Mouse (Mus musculus) G1E (cell line): Measurements from ENCODE around the gene Trim2. TPM values are rescaled to one million over a fixed set of nuclear protein-coding genes. Genes with fewer than 3 reads are reported as not detected.
A peak's percentile ranks its signal among the peaks of the same experiment; 100 is the strongest.

Experiments
- ATAC-seq: 2 replicates; pipeline ENCODE4 v1.8.0; 2016; ENCODE audit warnings: mild to moderate bottlenecking; ENCODE audit not compliant: insufficient number of reproducible peaks, poor library complexity, low FRiP score, severe bottlenecking; ENCODE audit errors: extremely low read depth
- DNase-seq: peaks from one replicate; pipeline ENCODE4 v3.0.0; 2012; ENCODE audit warnings: low spot score
- H3K27me3 ChIP-seq: 2 replicates; pipeline ENCODE4 v1.6.1; 2012; ENCODE audit warnings: mild to moderate bottlenecking, low read length, inconsistent platforms; ENCODE audit not compliant: insufficient read depth
- H3K36me3 ChIP-seq: replicated peaks from 2 replicates; pipeline ENCODE3; 2012; ENCODE audit warnings: mild to moderate bottlenecking, inconsistent platforms
- H3K4me1 ChIP-seq: 2 replicates; pipeline ENCODE4 v1.6.1; 2012; ENCODE audit warnings: low read depth, low read length, inconsistent platforms, mixed read lengths; ENCODE audit not compliant: insufficient read depth
- H3K4me3 ChIP-seq: 2 replicates; pipeline ENCODE4 v1.5.1; 2012; ENCODE audit warnings: low read depth, mild to moderate bottlenecking, inconsistent platforms, low read length, moderate library complexity, mixed read lengths
- H3K9me3 ChIP-seq: replicated peaks from 2 replicates; pipeline ENCODE4 v1.6.1; 2012; ENCODE audit warnings: inconsistent platforms
- CTCF ChIP-seq: IDR thresholded peaks from 2 replicates; pipeline ENCODE4 v1.5.1; 2012; ENCODE audit warnings: low read depth, low read length, inconsistent platforms, mixed read lengths
- GATA1 ChIP-seq: IDR thresholded peaks from 2 replicates; pipeline ENCODE4 v1.6.1; 2012; ENCODE audit warnings: borderline replicate concordance, low read length, inconsistent platforms, mixed read lengths
- GATA2 ChIP-seq: IDR thresholded peaks from 2 replicates; pipeline ENCODE4 v1.6.1; 2012; ENCODE audit warnings: low read depth, low read length, inconsistent platforms, borderline replicate concordance
- POLR2AphosphoS5 ChIP-seq: IDR thresholded peaks from 2 replicates; pipeline ENCODE4 v1.6.1; 2012; ENCODE audit warnings: low read depth, low read length, inconsistent platforms; ENCODE audit not compliant: insufficient replicate concordance
- TAL1 ChIP-seq: conservative IDR thresholded peaks from 2 replicates; pipeline ENCODE4 v1.6.1; 2012; ENCODE audit warnings: low read depth, low read length, inconsistent platforms, mixed read lengths
- polyA plus RNA-seq: library from polyadenylated mRNA; stranded (reverse); fragments of >175 nt; gene quantifications from 2 replicates; pipeline ENCODE4 v1.2.3, GENCODE M21; 2012
- total RNA-seq, 2 experiments: library from RNA; stranded (forward) in 1 of 2; stranded (reverse) in 1 of 2; fragments of 200-1000 nt in 1 of 2; fragments of >200 nt in 1 of 2; fragmentation: Nextera tagmentation in 1 of 2; gene quantifications; 2 replicates each; pipeline ENCODE4 v1.2.3; 2014 to 2017

The Trim2 gene
- total and polyA plus RNA-seq, 3 experiments = 0.98 TPM; not detected in 2

DNA sequence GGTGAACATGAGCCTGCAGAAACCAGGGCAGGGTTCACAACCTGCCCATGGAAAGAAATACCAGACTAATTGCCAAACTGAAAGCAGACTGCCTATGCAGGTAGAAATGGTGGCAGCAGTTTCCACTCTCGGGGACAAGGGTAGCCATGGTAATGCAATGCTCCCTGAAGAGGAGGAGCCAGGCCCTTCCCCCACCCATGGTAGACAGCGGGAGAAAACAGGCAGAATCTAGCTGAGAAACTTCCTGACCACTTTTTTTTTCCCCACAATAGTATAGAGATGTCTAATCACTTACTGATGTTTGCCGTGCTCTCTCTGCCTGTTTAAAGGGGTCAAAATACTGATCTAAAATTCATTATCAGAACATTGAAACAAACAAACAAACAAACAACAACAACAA lies 17.8 kb upstream of the Trim2 start:
- Histone ChIP-seq H3K36me3 (no peaks in the 10 kb centered on the region), H3K9me3 (no peaks in the 10 kb centered on the region), H3K4me1 (peaks cover 10% of the 10 kb centered on the region), H3K27me3 (peaks cover 28% of the 10 kb centered on the region), H3K4me3 (no peak overlapping the region)
- ATAC-seq (no peak), DNase-seq (no peak)
- no peak for TF ChIP-seq GATA1

DNA sequence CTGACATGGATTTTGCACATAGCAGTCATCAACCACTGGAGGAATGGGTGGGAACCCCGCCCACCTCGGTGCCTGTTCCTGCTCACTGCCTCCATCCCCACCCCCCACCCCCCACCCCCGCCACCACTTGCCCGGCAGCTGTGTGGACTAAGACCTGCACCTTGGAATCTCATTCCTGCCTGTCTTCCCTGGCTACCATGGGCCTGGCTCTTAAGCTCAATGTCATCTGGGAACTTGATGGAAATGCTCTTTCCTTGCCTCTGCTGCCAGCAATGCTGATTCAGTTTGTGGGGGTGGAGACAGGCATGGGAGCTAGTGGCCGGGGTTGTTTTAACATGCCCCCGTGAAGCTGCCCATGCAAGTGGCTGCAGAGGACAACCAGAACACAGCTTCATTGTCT lies 17.3 kb upstream of the Trim2 start:
- ATAC-seq = no peak
- no peaks in the 10 kb centered on the region for H3K9me3 ChIP-seq
- TF ChIP-seq TAL1 = no peak
- TF ChIP-seq POLR2AphosphoS5 = no peak
- no peak for TF ChIP-seq GATA1
- no peak for TF ChIP-seq CTCF
- TF ChIP-seq GATA2 = no peak
- no peak overlapping the region for H3K4me3 ChIP-seq
- H3K4me1 ChIP-seq = peaks cover 10% of the 10 kb centered on the region
- peaks cover 30% of the 10 kb centered on the region for H3K27me3 ChIP-seq
- H3K36me3 ChIP-seq = no peaks in the 10 kb centered on the region
- no peak for DNase-seq

DNA sequence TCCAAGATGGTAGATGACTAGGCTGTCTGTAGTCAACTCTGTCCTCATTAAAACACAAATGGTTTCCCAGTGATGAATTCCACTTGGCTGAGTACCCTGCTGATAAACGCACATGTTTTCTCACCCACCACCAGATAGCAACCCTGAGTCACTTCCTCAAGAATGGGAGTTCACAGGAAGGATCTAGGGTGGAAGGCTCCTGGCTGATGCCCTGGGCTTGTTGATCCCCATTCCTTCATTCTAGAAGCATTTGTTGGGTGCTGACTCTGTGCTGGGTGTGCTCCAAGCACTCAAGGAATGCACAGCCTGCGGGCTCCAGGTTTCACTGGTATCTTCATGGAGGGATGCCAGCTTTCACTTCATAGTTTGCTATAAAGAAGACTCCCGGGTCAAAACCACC lies 12.8 kb upstream of the Trim2 start:
- DNase-seq (no peak), ATAC-seq (no peak)
- no peak for TF ChIP-seq GATA2
- TF ChIP-seq GATA1 = no peak
- TF ChIP-seq CTCF = no peak
- no peak for TF ChIP-seq POLR2AphosphoS5
- no peak for TF ChIP-seq TAL1
- H3K4me1 ChIP-seq = peaks cover 10% of the 10 kb centered on the region
- peaks cover 32% of the 10 kb centered on the region for H3K27me3 ChIP-seq
- no peak overlapping the region for H3K4me3 ChIP-seq
- no peaks in the 10 kb centered on the region for H3K36me3 ChIP-seq
- no peaks in the 10 kb centered on the region for H3K9me3 ChIP-seq

DNA sequence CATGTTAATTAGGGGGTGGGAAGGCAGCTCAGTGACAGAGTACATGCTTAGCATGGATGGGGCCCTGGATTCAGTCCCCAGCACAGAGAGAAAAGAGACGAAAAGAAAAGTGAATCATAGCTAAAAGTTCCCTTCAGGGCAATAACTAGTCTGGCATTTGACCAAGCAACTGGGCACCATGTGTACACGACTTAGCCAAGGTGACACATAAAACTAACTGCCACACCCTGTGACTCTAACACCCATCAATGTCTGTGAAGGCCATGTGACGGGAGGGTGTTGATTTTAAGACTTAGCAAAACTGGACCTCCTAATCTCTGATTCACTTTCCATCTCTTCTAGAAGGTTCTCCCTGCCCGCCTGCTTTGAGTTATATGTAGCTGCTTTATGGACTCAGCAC lies 12.2 kb upstream of the Trim2 start:
- Histone ChIP-seq H3K4me1 (peaks cover 4% of the 10 kb centered on the region), H3K9me3 (no peaks in the 10 kb centered on the region), H3K27me3 (peaks cover 32% of the 10 kb centered on the region), H3K4me3 (no peak overlapping the region), H3K36me3 (no peaks in the 10 kb centered on the region)
- ATAC-seq = no peak
- no peak for TF ChIP-seq GATA2
- TF ChIP-seq CTCF = no peak
- TF ChIP-seq GATA1 = no peak
- TF ChIP-seq POLR2AphosphoS5 = no peak
- TF ChIP-seq TAL1 = no peak
- DNase-seq = no peak

DNA sequence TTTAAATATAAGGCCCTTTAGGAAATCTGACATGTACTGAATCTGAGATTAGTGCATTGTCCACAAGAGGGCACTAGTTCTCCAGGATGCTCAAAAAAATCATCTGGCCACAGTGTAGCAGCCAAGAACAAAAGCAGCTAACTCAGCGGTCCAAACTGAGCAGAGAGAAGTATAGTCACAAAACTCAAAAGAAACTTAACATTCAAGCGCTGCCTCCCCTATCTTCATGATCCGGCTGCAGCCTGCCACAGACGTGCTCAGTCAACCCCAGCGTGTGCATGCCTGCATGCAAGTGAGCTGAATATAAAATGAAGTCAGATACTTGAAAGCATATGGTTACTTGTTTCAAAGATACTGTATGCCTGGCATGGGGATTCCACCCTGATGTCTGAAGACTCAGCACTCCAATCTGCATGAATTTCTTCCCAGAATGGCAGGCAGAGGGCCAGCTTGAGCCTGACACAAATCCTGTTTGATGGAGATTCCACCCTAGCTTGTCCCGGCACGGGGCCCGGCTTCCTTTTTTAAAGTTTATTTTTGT lies 8.0 kb upstream of the Trim2 start:
- Histone ChIP-seq H3K4me1 (peaks cover 10% of the 10 kb centered on the region), H3K4me3 (no peak overlapping the region), H3K9me3 (no peaks in the 10 kb centered on the region), H3K36me3 (no peaks in the 10 kb centered on the region), H3K27me3 (peaks cover 30% of the 10 kb centered on the region)
- TF ChIP-seq POLR2AphosphoS5 (no peak), CTCF (peak; percentile 28)
- DNase-seq (peak; percentile 34), ATAC-seq (no peak)

DNA sequence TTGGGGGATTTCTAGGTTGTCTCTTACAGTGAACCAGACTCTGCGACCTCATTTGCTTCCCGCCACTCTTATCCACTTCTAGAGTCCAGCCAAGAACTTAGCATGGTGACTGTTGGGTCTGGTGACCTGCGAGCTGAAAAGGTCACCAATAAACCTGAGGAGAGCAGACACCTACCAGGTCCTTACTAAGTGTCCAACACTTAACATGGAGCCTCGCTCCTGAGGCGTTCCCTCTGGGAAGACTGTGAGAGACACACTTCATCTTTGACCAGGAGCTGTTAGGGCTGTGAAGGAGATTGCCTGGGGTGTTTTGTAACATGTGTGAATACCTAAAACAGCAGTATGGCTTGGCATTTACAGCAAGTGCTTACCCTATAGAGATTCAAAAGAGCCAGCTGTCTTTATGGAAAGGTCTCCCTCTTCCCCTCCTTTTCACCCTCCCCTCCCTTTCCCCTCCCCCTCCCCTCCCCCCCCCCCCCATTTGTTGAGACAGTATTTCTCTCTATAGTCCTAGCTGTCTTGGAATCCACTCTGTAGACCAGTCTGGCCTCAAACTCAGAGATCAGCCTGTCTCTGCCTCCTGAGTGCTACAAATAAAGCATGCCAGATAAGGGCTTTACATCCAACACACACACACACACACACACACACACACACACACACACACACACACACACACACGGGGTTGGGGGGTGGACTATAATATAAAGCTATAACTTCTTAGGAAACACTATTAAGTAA lies 7.3 kb upstream of the Trim2 start:
- Histone ChIP-seq H3K36me3 (no peaks in the 10 kb centered on the region), H3K4me1 (peaks cover 10% of the 10 kb centered on the region), H3K4me3 (no peak overlapping the region; the same call in 1 of the 2 replicates), H3K9me3 (no peaks in the 10 kb centered on the region), H3K27me3 (peaks cover 26% of the 10 kb centered on the region)
- no peak for ATAC-seq
- no peak for DNase-seq
- TF ChIP-seq GATA2 = no peak
- TF ChIP-seq TAL1 = no peak
- TF ChIP-seq GATA1 = no peak
- TF ChIP-seq POLR2AphosphoS5 = no peak
